Mouse (Mus musculus): ENCODE results near the gene Tnfsf8.
A peak's percentile ranks its signal among the peaks of the same experiment; 100 is the strongest.

DNA sequence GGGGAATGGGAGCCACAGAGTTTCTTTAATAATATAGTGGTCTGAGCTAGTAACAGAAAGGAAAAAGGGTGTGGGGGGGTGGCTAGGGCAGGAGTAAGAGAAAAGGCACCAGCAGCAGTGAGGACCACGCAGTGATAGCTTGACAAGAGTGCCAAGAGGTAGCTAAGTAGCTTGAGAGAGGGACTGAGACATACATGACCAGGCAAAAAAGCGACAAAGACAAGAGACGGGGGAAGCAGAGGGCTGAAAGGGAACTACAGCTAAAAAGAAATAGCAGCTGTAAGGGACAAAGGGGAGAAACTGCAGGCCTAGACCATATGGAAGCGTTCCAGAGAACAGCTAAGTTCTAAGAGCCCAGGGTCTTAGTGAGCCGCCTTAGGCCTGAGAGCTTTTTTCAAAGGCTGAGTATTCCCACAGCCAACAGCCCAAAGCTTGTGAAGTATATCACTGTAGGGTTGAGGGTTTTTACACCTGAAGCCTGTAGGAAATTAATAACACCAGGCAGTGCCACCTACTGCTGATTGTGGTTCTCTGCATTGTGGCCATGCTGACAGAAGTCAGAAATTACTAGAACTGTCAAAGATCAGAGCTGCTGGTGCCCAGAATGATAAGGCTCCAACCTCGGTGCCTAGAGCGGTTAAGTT is 78.1 kb downstream of the Tnfsf8 start:
- TF ChIP-seq POLR2A (IDR thresholded peaks at IDR 0.05; ENCODE audit: borderline replicate concordance, extremely low read depth, insufficient read depth, insufficient read length, poor library complexity, severe bottlenecking) (no peak), CTCF (IDR thresholded peaks at IDR 0.05; ENCODE audit: borderline replicate concordance, extremely low read depth, insufficient read depth, insufficient read length) (peak; percentile 11; the same call in 1 of the 2 replicates)
